Mouse (Mus musculus) liver, postnatal 0 days (tissue): ENCODE data around the gene Pip5k1c. TPM values are rescaled to one million over a fixed set of nuclear protein-coding genes. Genes with fewer than 3 reads are reported as not detected.

Experiments
- ATAC-seq: fragments of 200-750 bp; cut with Nextera tagmentation; 2 replicates; pipeline ENCODE4 v1.8.0; 2017; ENCODE audit warnings: mild to moderate bottlenecking, moderate library complexity
- DNase-seq: peaks from one replicate; pipeline ENCODE4 v3.0.0-alpha.2; 2016
- H3K27ac ChIP-seq: fragments of 300-500 bp; sonication (generic); 2 replicates; pipeline ENCODE4 v1.5.1; 2014; ENCODE audit warnings: antibody characterized with exemption, moderate library complexity, mild to moderate bottlenecking, low read depth
- H3K27me3 ChIP-seq: fragments of 300-500 bp; sonication (generic); 2 replicates; pipeline ENCODE4 v1.6.1; 2014; ENCODE audit warnings: low read length, control low read depth, mixed read lengths; ENCODE audit not compliant: insufficient read depth
- H3K36me3 ChIP-seq: fragments of 300-500 bp; sonication (generic); replicated peaks from 2 replicates; pipeline ENCODE4 v1.6.1; 2014; ENCODE audit warnings: mild to moderate bottlenecking, control low read depth, low read length, moderate library complexity, mixed read lengths; ENCODE audit not compliant: insufficient read depth
- H3K4me1 ChIP-seq: fragments of 300-500 bp; sonication (generic); 2 replicates; pipeline ENCODE4 v1.6.1; 2014; ENCODE audit warnings: antibody characterized with exemption, mild to moderate bottlenecking, control low read depth; ENCODE audit not compliant: insufficient read depth
- H3K4me2 ChIP-seq: fragments of 300-500 bp; sonication (generic); 2 replicates; pipeline ENCODE4 v1.6.1; 2014; ENCODE audit warnings: low read depth, mild to moderate bottlenecking, low read length, moderate library complexity, mixed read lengths
- H3K4me3 ChIP-seq: fragments of 300-500 bp; sonication (generic); 2 replicates; pipeline ENCODE4 v1.5.1; 2014; ENCODE audit warnings: low read depth, low read length
- H3K9ac ChIP-seq: fragments of 300-500 bp; sonication (generic); replicated peaks from 2 replicates; pipeline ENCODE4 v1.6.1; 2014; ENCODE audit warnings: mild to moderate bottlenecking, moderate library complexity
- H3K9me3 ChIP-seq: fragments of 300-500 bp; sonication (generic); 2 replicates; pipeline ENCODE4 v1.6.1; 2016; ENCODE audit warnings: mild to moderate bottlenecking, control low read depth, low read length, mixed read lengths
- CTCF ChIP-seq: sonication (generic); IDR thresholded peaks from 2 replicates; pipeline ENCODE4 v1.5.1; 2016; ENCODE audit warnings: antibody characterized with exemption, low read depth
- EP300 ChIP-seq: IDR thresholded peaks from 2 replicates; pipeline ENCODE4 v1.6.1; 2016; ENCODE audit warnings: antibody characterized with exemption, low read depth, mild to moderate bottlenecking
- WGBS: fragments of 180-500 bp; shearing (Covaris S2); extraction: QIAGEN DNeasy Blood & Tissue Kit; methylation state at CpG from one replicate; pipeline ENCODE4 v1.1.7; 2014; ENCODE audit not compliant: insufficient replicate concordance; 5-methylcytosine and 5-hydroxymethylcytosine counted together
- polyA plus RNA-seq: library from polyadenylated mRNA; unstranded; fragments of >200 nt; fragmentation: Nextera tagmentation; extraction: Ambion mirVana; gene quantifications from 2 replicates; pipeline ENCODE4 v1.2.1, GENCODE M21; 2015

The Pip5k1c gene
- polyA plus RNA-seq, 1 experiment from 2014 or later = 9.7 TPM

- H3K27ac ChIP-seq = no peak overlapping the region
- peaks cover 10% of the 10 kb centered on the region for H3K36me3 ChIP-seq
- no peak overlapping the region for H3K4me3 ChIP-seq
- TF ChIP-seq EP300 = no peak
- peak; percentile 61 for TF ChIP-seq CTCF
- DNase-seq (no peak), ATAC-seq (no peak)
- H3K9ac ChIP-seq = no peak overlapping the region
- peaks cover 30% of the 10 kb centered on the region for H3K27me3 ChIP-seq
- no peaks in the 10 kb centered on the region for H3K9me3 ChIP-seq
- 38% methylated on average over 8 of the region's 8 CpGs for WGBS
- H3K4me1 ChIP-seq = peaks cover 29% of the 10 kb centered on the region
- no peak overlapping the region for H3K4me2 ChIP-seq
Observed at GRCm38 (mm10) chr10:81344421-81345161, 51.8 kb downstream of the Pip5k1c start.

- H3K27ac ChIP-seq = no peak overlapping the region
- DNase-seq = no peak
- H3K27me3 ChIP-seq = peaks cover 30% of the 10 kb centered on the region
- no peaks in the 10 kb centered on the region for H3K9me3 ChIP-seq
- H3K4me1 ChIP-seq = peaks cover 33% of the 10 kb centered on the region
- no peak overlapping the region for H3K4me3 ChIP-seq
- 67% methylated on average over 4 of the region's 4 CpGs for WGBS
- H3K4me2 ChIP-seq = no peak overlapping the region
- peaks cover 10% of the 10 kb centered on the region for H3K36me3 ChIP-seq
- no peak overlapping the region for H3K9ac ChIP-seq
- TF ChIP-seq EP300 = no peak
- ATAC-seq = no peak
Observed at GRCm38 (mm10) chr10:81345162-81345534, 52.4 kb downstream of the Pip5k1c start.

GRCm38 (mm10) chr10:81346453-81347067 lies 53.8 kb downstream of the Pip5k1c start:
- Histone ChIP-seq H3K9ac (0 out of 2 replicates have a peak overlapping the region, but pooled peaks have one; percentile 16), H3K4me3 (peak overlapping the region; percentile 30), H3K4me2 (peak overlapping the region; percentile 75), H3K9me3 (no peaks in the 10 kb centered on the region), H3K27ac (no peak overlapping the region), H3K4me1 (peaks cover 35% of the 10 kb centered on the region), H3K36me3 (peaks cover 10% of the 10 kb centered on the region), H3K27me3 (peaks cover 30% of the 10 kb centered on the region)
- peak; percentile 90 for DNase-seq
- TF ChIP-seq CTCF (peak; percentile 37), EP300 (no peak)
- peak; percentile 9; the same call in 1 of the 2 replicates for ATAC-seq
- WGBS = 16% methylated on average over 50 of the region's 55 CpGs

- no peak for ATAC-seq
- peak; percentile 71 for DNase-seq
- peak overlapping the region; percentile 89 for H3K4me3 ChIP-seq
- H3K27ac ChIP-seq = peak overlapping the region; percentile 89
- 12% methylated on average over 12 of the region's 12 CpGs for WGBS
- peak overlapping the region; percentile 87 for H3K9ac ChIP-seq
- H3K9me3 ChIP-seq = no peaks in the 10 kb centered on the region
- TF ChIP-seq EP300 = no peak
- TF ChIP-seq CTCF = no peak
- peaks cover 10% of the 10 kb centered on the region for H3K36me3 ChIP-seq
- peaks cover 6% of the 10 kb centered on the region; the same call in 1 of the 2 replicates for H3K27me3 ChIP-seq
- H3K4me1 ChIP-seq = peaks cover 47% of the 10 kb centered on the region
- peak overlapping the region; percentile 99 for H3K4me2 ChIP-seq
Observed at GRCm38 (mm10) chr10:81349146-81349545, 56.4 kb downstream of the Pip5k1c start.

- H3K4me1 ChIP-seq = peaks cover 47% of the 10 kb centered on the region
- DNase-seq (no peak), ATAC-seq (no peak)
- H3K4me3 ChIP-seq = peak overlapping the region; percentile 89
- 2% methylated on average over 25 of the region's 29 CpGs for whole genome bisulfite sequencing
- no peaks in the 10 kb centered on the region for H3K27me3 ChIP-seq
- H3K36me3 ChIP-seq = peaks cover 10% of the 10 kb centered on the region
- peak overlapping the region; percentile 89 for H3K27ac ChIP-seq
- H3K9ac ChIP-seq = peak overlapping the region; percentile 87
- H3K9me3 ChIP-seq = no peaks in the 10 kb centered on the region
- TF ChIP-seq CTCF (no peak), EP300 (no peak)
- H3K4me2 ChIP-seq = peak overlapping the region; percentile 99
Observed at GRCm38 (mm10) chr10:81349961-81350350, 57.2 kb downstream of the Pip5k1c start.

GRCm38 (mm10) chr10:81350351-81351063 lies 57.7 kb downstream of the Pip5k1c start, which contains the start of gene Hmg20b:
Hmg20b (minus strand) TSS chr10:81350480.
- peak; percentile 99 for DNase-seq
- WGBS = 2% methylated on average over 54 of the region's 54 CpGs
- H3K27me3 ChIP-seq = no peaks in the 10 kb centered on the region
- H3K4me2 ChIP-seq = peak within 1 kb of the TSS; percentile 99
- H3K27ac ChIP-seq = peak within 1 kb of the TSS; percentile 89
- H3K9me3 ChIP-seq = no peaks in the 10 kb centered on the region
- H3K9ac ChIP-seq = peak within 1 kb of the TSS; percentile 87
- peaks cover 10% of the 10 kb centered on the region for H3K36me3 ChIP-seq
- TF ChIP-seq EP300 (peak; percentile 11; the same call in 1 of the 2 replicates), CTCF (peak; percentile 95)
- peaks cover 47% of the 10 kb centered on the region for H3K4me1 ChIP-seq
- ATAC-seq = peak; percentile 95
- peak within 1 kb of the TSS; percentile 89 for H3K4me3 ChIP-seq
